Mouse (Mus musculus): ENCODE results near the gene Calb2. TPM values are rescaled to one million over a fixed set of nuclear protein-coding genes. Genes with fewer than 3 reads are reported as not detected.
A peak's percentile ranks its signal among the peaks of the same experiment; 100 is the strongest.

The Calb2 gene
- polyA plus RNA-seq (2012): not detected in 2 replicates

DNA sequence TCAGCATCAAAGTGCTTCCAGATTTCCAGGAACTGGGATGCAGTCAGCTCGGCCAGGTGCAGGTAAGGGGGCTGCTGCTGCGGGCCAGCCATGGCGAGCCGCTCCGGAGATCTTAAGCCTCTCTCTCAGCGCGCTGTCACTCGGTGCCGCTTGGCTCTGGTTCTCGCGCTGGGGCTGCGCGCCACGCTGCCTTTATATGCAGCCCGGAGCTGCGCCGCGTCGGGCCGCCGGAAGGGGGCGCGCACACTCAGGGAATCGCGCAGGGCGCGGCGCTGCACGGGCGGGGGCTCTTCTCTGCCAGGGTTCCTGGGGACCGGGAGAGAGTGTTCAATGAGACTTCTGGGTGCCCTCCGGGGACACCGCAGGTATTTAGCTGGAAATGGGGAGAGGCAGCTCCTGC is at the start of gene Calb2:
Gene Calb2, minus strand, starts transcription at position 165 of the 400 bp plus-strand sequence.
- no peaks in the 10 kb centered on the region for H3K4me1 ChIP-seq (ENCODE audit: control insufficient read depth)
- no peak within 1 kb of the TSS for H3K4me3 ChIP-seq (replicated peaks)
- TF ChIP-seq GATA1 (IDR thresholded peaks at IDR 0.05; ENCODE audit: low read length) (no peak), TAL1 (IDR thresholded peaks at IDR 0.05; ENCODE audit: low read length) (no peak)
- H3K9me3 ChIP-seq (ENCODE audit: control insufficient read depth, low read length): no peaks in the 10 kb centered on the region
- H3K27me3 ChIP-seq (ENCODE audit: control insufficient read depth): peaks cover 15% of the 10 kb centered on the region
- H3K36me3 ChIP-seq (ENCODE audit: control insufficient read depth): no peaks in the 10 kb centered on the region

GRCm38 (mm10) chr8:110217681-110218131 is 49.7 kb upstream of the Calb2 start:
- Histone ChIP-seq H3K9me3 (ENCODE audit: control insufficient read depth, low read length) (peaks cover 18% of the 10 kb centered on the region), H3K4me3 (replicated peaks) (peak overlapping the region; percentile 76), H3K36me3 (ENCODE audit: control insufficient read depth) (peaks cover 21% of the 10 kb centered on the region), H3K4me1 (ENCODE audit: control insufficient read depth) (peaks cover 18% of the 10 kb centered on the region), H3K27me3 (ENCODE audit: control insufficient read depth) (peaks cover 4% of the 10 kb centered on the region)
- TF ChIP-seq TAL1 (IDR thresholded peaks at IDR 0.05; ENCODE audit: low read length) (no peak), GATA1 (IDR thresholded peaks at IDR 0.05; ENCODE audit: low read length) (no peak)

- H3K9me3 ChIP-seq (ENCODE audit: control insufficient read depth, low read length): peaks cover 14% of the 10 kb centered on the region
- TF ChIP-seq TAL1 (IDR thresholded peaks at IDR 0.05; ENCODE audit: low read length) (no peak), GATA1 (IDR thresholded peaks at IDR 0.05; ENCODE audit: low read length) (no peak)
- H3K36me3 ChIP-seq (ENCODE audit: control insufficient read depth): peaks cover 16% of the 10 kb centered on the region
- H3K4me3 ChIP-seq (replicated peaks): peak overlapping the region; percentile 76
- peaks cover 18% of the 10 kb centered on the region for H3K4me1 ChIP-seq (ENCODE audit: control insufficient read depth)
- peaks cover 4% of the 10 kb centered on the region for H3K27me3 ChIP-seq (ENCODE audit: control insufficient read depth)
Measured at GRCm38 (mm10) chr8:110217198-110217597, 49.2 kb upstream of the Calb2 start.

DNA sequence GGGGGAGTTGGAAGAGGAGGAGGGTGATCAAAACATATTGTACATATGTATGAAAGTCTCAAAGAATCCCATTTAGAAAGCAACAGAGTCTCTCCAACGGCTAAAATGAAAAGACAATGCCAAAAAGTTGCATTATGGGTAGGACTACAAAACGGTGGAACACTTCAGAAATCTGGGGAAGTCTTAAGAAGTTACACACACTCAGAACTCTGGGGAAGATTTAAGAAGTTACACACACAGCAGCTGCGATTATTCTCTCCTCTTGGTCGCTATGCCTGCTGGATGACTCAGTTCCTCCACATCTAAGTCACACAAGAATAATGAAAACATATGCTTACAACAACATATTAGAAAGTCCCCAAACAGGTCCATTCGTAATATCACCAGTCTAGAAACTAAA is 48.2 kb upstream of the Calb2 start:
- no peak overlapping the region for H3K4me3 ChIP-seq (replicated peaks)
- peaks cover 6% of the 10 kb centered on the region for H3K36me3 ChIP-seq (ENCODE audit: control insufficient read depth)
- TF ChIP-seq GATA1 (IDR thresholded peaks at IDR 0.05; ENCODE audit: low read length) (no peak), TAL1 (IDR thresholded peaks at IDR 0.05; ENCODE audit: low read length) (no peak)
- H3K9me3 ChIP-seq (ENCODE audit: control insufficient read depth, low read length): peaks cover 6% of the 10 kb centered on the region
- peaks cover 4% of the 10 kb centered on the region for H3K27me3 ChIP-seq (ENCODE audit: control insufficient read depth)
- peaks cover 18% of the 10 kb centered on the region for H3K4me1 ChIP-seq (ENCODE audit: control insufficient read depth)

GRCm38 (mm10) chr8:110215365-110215764 is 47.4 kb upstream of the Calb2 start, which contains the start of gene Cmtr2:
Cmtr2 (plus strand) TSS chr8:110215665.
- peaks cover 4% of the 10 kb centered on the region for H3K27me3 ChIP-seq (ENCODE audit: control insufficient read depth)
- H3K9me3 ChIP-seq (ENCODE audit: control insufficient read depth, low read length): no peaks in the 10 kb centered on the region
- no peaks in the 10 kb centered on the region; the same call in 1 of the 2 replicates for H3K36me3 ChIP-seq (ENCODE audit: control insufficient read depth)
- H3K4me1 ChIP-seq (ENCODE audit: control insufficient read depth): peaks cover 18% of the 10 kb centered on the region
- no peak for TF ChIP-seq TAL1 (IDR thresholded peaks at IDR 0.05; ENCODE audit: low read length)
- no peak for TF ChIP-seq GATA1 (IDR thresholded peaks at IDR 0.05; ENCODE audit: low read length)
- H3K4me3 ChIP-seq (replicated peaks): no peak within 1 kb of the TSS

DNA sequence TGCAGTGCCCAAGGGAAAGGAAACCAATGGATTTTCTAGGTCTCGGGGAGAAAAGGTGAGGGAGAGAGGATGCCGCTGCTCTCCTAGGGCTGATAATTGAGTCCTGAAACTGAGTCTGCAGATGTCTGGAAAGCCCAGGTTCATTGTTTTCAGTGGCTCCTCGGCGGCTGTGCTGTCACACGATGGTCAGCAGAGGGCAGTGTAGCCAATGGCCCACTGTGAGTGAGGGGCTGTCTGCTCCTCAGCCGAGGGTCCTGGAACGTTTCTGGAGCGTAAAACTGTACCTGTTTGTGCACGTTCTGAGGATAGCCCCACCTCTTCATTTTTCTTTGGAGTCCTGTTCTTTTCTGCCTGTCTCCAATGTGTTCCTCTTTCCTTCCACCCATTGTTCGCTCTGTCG is 33.8 kb upstream of the Calb2 start:
- Histone ChIP-seq H3K9me3 (ENCODE audit: control insufficient read depth, low read length) (no peaks in the 10 kb centered on the region), H3K27me3 (ENCODE audit: control insufficient read depth) (no peaks in the 10 kb centered on the region), H3K4me1 (ENCODE audit: control insufficient read depth) (no peaks in the 10 kb centered on the region), H3K4me3 (replicated peaks) (no peak overlapping the region), H3K36me3 (ENCODE audit: control insufficient read depth) (no peaks in the 10 kb centered on the region)
- TF ChIP-seq GATA1 (IDR thresholded peaks at IDR 0.05; ENCODE audit: low read length): no peak
- TF ChIP-seq TAL1 (IDR thresholded peaks at IDR 0.05; ENCODE audit: low read length): no peak

GRCm38 (mm10) chr8:110196678-110197077 is 28.7 kb upstream of the Calb2 start:
- Histone ChIP-seq H3K27me3 (ENCODE audit: control insufficient read depth) (no peaks in the 10 kb centered on the region), H3K4me1 (ENCODE audit: control insufficient read depth) (no peaks in the 10 kb centered on the region), H3K4me3 (replicated peaks) (no peak overlapping the region), H3K36me3 (ENCODE audit: control insufficient read depth) (no peaks in the 10 kb centered on the region), H3K9me3 (ENCODE audit: control insufficient read depth, low read length) (no peaks in the 10 kb centered on the region)
- TF ChIP-seq GATA1 (IDR thresholded peaks at IDR 0.05; ENCODE audit: low read length) (no peak), TAL1 (IDR thresholded peaks at IDR 0.05; ENCODE audit: low read length) (no peak)

GRCm38 (mm10) chr8:110188961-110189750 is 21.1 kb upstream of the Calb2 start:
- Histone ChIP-seq H3K36me3 (ENCODE audit: control insufficient read depth) (no peaks in the 10 kb centered on the region), H3K4me3 (replicated peaks) (no peak overlapping the region), H3K4me1 (ENCODE audit: control insufficient read depth) (no peaks in the 10 kb centered on the region), H3K9me3 (ENCODE audit: control insufficient read depth, low read length) (no peaks in the 10 kb centered on the region), H3K27me3 (ENCODE audit: control insufficient read depth) (no peaks in the 10 kb centered on the region)
- no peak for TF ChIP-seq TAL1 (IDR thresholded peaks at IDR 0.05; ENCODE audit: low read length)
- TF ChIP-seq GATA1 (IDR thresholded peaks at IDR 0.05; ENCODE audit: low read length): no peak

GRCm38 (mm10) chr8:110185538-110185937 is 17.5 kb upstream of the Calb2 start:
- no peaks in the 10 kb centered on the region for H3K9me3 ChIP-seq (ENCODE audit: control insufficient read depth, low read length)
- TF ChIP-seq TAL1 (IDR thresholded peaks at IDR 0.05; ENCODE audit: low read length) (no peak), GATA1 (IDR thresholded peaks at IDR 0.05; ENCODE audit: low read length) (no peak)

More at GRCm38 (mm10) chr8:110185538-110185937, 17.5 kb upstream of the Calb2 start:
- Histone ChIP-seq H3K36me3 (ENCODE audit: control insufficient read depth) (no peaks in the 10 kb centered on the region), H3K27me3 (ENCODE audit: control insufficient read depth) (no peaks in the 10 kb centered on the region), H3K4me3 (replicated peaks) (no peak overlapping the region), H3K4me1 (ENCODE audit: control insufficient read depth) (no peaks in the 10 kb centered on the region)

Data from erythroblast, embryonic 14.5 days (primary cell).